Mouse (Mus musculus): ENCODE data around the gene Rnaseh2c. TPM values are rescaled to one million over a fixed set of nuclear protein-coding genes. Genes with fewer than 3 reads are reported as not detected.
A peak's percentile ranks its signal among the peaks of the same experiment; 100 is the strongest.

Rnaseh2c gene
- polyA plus RNA-seq, 1 experiment from 2014 or later = 170 TPM

DNA sequence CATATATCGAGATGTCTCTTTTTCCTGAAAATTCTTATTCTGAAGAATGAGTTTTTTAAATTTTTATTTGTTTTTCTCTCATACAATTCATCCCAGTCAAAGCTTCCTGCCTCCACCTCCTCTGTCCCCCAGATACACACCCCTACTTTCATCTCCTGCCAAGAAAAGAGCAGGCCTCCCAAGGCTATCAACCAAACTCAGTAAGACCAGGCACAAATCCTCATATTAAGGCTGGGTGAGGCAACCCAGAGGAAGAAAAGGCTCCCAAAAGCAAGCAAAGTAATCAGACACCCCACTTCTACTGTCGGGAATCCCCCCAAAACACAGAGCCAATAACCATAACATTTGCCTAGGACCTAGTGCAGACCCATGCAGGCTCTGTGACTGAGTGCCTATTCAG, 19.7 kb upstream of the Rnaseh2c start:
- Histone ChIP-seq H3K4me1 (no peaks in the 10 kb centered on the region), H3K9ac (no peak overlapping the region), H3K4me2 (no peak overlapping the region), H3K9me3 (replicated peaks) (no peaks in the 10 kb centered on the region), H3K27ac (no peak overlapping the region), H3K36me3 (ENCODE audit: poor library complexity, severe bottlenecking) (no peaks in the 10 kb centered on the region), H3K4me3 (no peak overlapping the region), H3K27me3 (no peaks in the 10 kb centered on the region)
- ATAC-seq = no peak
- 80% methylated on average over 2 of the region's 2 CpGs for WGBS

DNA sequence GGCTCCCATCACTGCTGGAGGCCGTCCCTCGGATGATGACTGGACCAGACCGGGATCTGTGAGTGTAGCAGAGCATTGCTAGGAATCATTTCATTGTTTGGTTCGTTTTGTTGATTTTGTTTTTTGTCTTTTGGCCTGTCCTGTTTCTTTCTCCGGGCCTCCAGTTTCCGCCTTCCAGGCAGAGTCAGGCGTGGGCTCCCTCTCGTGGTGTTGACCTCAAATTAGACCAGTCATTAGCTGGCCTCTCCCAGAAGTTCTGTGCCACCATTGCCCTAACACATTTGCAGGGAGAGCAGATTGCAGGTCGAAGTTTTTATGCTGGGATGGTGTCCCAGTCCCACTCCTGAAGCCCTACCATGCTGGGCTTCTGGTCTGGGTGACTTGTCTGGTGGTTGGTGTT, 12.5 kb upstream of the Rnaseh2c start:
- no peak overlapping the region for H3K4me2 ChIP-seq
- whole genome bisulfite sequencing = 85% methylated on average over 9 of the region's 9 CpGs
- H3K4me3 ChIP-seq = no peak overlapping the region
- H3K36me3 ChIP-seq (ENCODE audit: poor library complexity, severe bottlenecking) = no peaks in the 10 kb centered on the region
- H3K4me1 ChIP-seq = no peaks in the 10 kb centered on the region
- ATAC-seq = no peak
- no peaks in the 10 kb centered on the region for H3K9me3 ChIP-seq (replicated peaks)
- H3K27me3 ChIP-seq = no peaks in the 10 kb centered on the region
- 0 out of 2 replicates have a peak overlapping the region, but pooled peaks have one; percentile 13 for H3K9ac ChIP-seq
- no peak overlapping the region for H3K27ac ChIP-seq

DNA sequence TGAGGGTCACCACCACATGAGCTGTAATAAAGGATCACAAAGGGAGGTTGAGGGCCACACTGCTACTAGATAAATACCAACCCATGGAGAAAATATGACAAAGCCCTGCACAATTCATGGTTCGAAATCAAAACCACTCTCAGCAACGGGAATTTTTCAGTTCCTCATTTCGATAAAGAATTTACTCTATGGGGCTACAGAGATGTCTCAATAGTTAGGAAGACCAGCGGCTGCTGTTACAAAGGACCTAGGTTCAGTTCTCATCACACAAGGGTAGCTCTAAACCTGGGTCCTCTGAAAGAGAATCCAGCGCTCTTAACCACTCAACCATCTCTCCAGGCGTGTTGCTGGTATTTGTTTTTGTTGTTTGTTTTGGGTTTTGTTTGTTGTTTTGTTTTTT, 9.8 kb upstream of the Rnaseh2c start:
- H3K4me1 ChIP-seq = no peaks in the 10 kb centered on the region
- H3K4me3 ChIP-seq = no peak overlapping the region
- no peak overlapping the region for H3K27ac ChIP-seq
- no peak overlapping the region for H3K4me2 ChIP-seq
- H3K27me3 ChIP-seq = 0 out of 2 replicates have a peak, but pooled peaks cover 4% of the 10 kb centered on the region
- H3K9me3 ChIP-seq (replicated peaks) = no peaks in the 10 kb centered on the region
- no peak overlapping the region for H3K9ac ChIP-seq
- H3K36me3 ChIP-seq (ENCODE audit: poor library complexity, severe bottlenecking) = no peaks in the 10 kb centered on the region
- no peak for ATAC-seq
- 93% methylated on average over 6 of the region's 6 CpGs for WGBS

DNA sequence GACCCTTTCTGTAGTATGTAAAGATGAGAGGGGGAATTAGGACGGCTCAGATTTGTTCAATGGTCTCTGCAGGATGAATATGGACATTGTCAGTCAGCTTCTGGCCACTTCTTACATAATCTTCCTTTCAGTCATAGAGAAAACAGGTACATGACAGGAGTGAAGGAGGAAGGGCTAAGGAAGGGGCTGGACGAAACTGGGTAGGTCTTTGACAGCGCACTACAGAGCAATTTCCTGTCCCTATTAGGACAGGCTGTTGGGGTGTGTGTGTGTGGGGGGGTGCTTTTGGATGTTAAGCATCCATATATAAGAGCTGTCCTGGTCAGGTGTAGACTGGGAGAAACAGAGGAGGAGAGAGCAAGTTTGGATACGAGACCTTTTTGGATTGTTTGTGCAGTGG, 2.4 kb upstream of the Rnaseh2c start:
- H3K4me2 ChIP-seq = no peak overlapping the region
- no peak for ATAC-seq
- WGBS = 73% methylated on average over 4 of the region's 4 CpGs

DNA sequence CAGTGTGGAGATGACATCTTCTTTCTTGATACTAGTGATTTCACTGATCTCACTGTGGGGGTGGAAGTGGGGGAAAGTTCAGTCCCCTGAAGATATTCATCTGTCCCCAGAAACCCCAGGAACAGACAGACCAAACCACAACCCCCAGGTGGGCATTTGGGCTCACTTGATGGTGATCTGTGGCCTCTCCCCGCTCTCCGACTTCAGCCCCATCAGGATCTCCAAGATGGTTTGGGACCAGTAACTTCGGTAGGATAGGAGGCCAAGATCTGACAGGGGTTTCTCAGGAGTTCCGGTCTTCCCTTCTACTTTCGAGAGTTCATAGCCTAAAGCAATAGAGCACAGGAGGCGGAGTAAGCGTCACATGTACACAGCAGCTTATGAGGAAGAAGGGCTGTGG, 2.0 kb downstream of the Rnaseh2c start:
- Histone ChIP-seq H3K4me3 (no peak overlapping the region), H3K27me3 (no peaks in the 10 kb centered on the region), H3K4me2 (peak overlapping the region; percentile 92; the same call in 1 of the 2 replicates), H3K9ac (no peak overlapping the region), H3K4me1 (peaks cover 30% of the 10 kb centered on the region), H3K27ac (no peak overlapping the region), H3K36me3 (ENCODE audit: poor library complexity, severe bottlenecking) (peaks cover 60% of the 10 kb centered on the region), H3K9me3 (replicated peaks) (no peaks in the 10 kb centered on the region)
- 88% methylated on average over 7 of the region's 7 CpGs for WGBS
- ATAC-seq = no peak

More for the DNA sequence above, 2.4 kb upstream of the Rnaseh2c start:
- Histone ChIP-seq H3K36me3 (ENCODE audit: poor library complexity, severe bottlenecking) (peaks cover 15% of the 10 kb centered on the region), H3K4me1 (peaks cover 19% of the 10 kb centered on the region), H3K27ac (no peak overlapping the region), H3K27me3 (0 out of 2 replicates have a peak, but pooled peaks cover 4% of the 10 kb centered on the region), H3K9ac (no peak overlapping the region), H3K9me3 (replicated peaks) (no peaks in the 10 kb centered on the region), H3K4me3 (no peak overlapping the region)

DNA sequence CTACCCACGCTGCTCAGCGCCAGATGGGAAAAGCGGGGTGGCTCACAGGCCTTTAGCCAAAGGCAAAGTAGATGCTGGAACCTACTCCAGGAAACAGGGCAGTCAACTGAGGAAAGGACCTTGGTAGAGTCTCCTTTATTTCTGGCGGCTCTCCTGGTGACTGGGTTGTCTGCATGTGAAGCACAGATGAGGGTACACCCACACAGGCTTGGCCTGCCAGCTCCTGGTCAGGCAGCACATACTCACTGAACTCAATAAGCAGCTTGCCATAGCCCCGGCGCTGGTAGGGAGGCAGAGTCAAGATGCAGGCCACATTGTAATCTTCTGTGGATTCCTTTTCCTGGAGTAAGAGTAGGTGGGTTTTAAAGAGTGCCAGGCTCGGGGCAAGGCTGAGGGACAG, 3.5 kb downstream of the Rnaseh2c start:
- ATAC-seq = no peak
- no peak overlapping the region for H3K4me3 ChIP-seq
- H3K9me3 ChIP-seq (replicated peaks) = no peaks in the 10 kb centered on the region
- 94% methylated on average over 7 of the region's 7 CpGs for WGBS
- H3K9ac ChIP-seq = no peak overlapping the region
- H3K4me2 ChIP-seq = no peak overlapping the region
- no peaks in the 10 kb centered on the region for H3K27me3 ChIP-seq
- peaks cover 37% of the 10 kb centered on the region for H3K4me1 ChIP-seq
- peaks cover 63% of the 10 kb centered on the region for H3K36me3 ChIP-seq (ENCODE audit: poor library complexity, severe bottlenecking)
- H3K27ac ChIP-seq = no peak overlapping the region

DNA sequence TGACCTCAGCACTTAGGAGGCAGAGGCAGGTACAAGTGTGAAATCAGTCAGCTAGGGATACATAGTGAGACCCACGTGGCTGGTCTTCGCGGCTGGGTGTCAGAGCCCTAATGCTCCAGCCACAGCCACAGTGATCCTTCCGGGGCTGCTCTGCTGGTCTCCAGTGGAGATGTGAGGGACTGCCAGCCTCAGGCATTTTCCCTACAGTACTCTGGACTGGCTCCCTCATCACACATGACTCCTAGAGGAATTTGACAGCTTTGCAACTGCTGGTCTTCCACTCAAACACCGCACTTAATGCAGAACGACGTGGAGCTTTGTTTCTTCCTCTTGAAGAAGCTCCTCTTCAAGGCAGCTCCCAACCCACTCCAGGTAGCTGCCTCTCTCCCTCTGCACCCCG, 4.5 kb downstream of the Rnaseh2c start:
- H3K27ac ChIP-seq = no peak overlapping the region
- H3K36me3 ChIP-seq (ENCODE audit: poor library complexity, severe bottlenecking) = peaks cover 63% of the 10 kb centered on the region
- no peak overlapping the region for H3K4me2 ChIP-seq
- WGBS = 91% methylated on average over 8 of the region's 8 CpGs
- H3K4me3 ChIP-seq = no peak overlapping the region
- peaks cover 45% of the 10 kb centered on the region for H3K4me1 ChIP-seq
- ATAC-seq = no peak
- no peak overlapping the region for H3K9ac ChIP-seq
- no peaks in the 10 kb centered on the region for H3K9me3 ChIP-seq (replicated peaks)
- H3K27me3 ChIP-seq = no peaks in the 10 kb centered on the region

DNA sequence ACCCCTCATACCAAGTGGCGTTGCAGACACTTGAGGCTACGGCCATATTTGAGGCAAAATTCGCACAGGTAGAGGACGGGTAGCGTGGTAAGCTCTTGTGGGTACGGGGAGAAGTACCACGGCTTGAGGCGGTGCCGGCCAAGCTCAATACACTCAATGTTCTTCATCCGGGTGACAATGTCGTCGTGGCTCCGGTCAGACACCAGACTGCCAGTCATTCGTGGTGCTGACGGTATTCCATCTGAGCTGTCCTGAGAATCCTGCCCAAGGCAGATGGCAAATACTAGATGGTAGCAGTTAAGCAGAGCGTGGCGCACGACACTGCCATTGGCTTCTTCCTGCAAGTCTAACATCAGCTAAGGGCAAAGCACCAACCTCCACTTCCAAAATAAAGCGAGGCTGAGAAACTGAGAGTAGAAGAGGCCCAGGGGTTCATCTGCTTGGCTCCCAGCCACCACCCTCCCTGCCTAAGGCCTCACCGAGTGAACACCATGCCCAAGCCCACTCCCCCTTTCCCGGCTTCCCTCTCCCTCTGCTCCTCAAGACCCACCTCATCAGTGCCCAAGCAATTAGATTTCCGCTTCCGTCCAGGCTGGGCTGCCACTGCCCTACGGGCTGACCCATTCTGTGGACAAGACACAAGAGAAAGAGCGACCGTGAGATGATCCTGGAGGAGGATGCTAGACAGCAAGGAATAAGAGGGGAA, 6.2 kb downstream of the Rnaseh2c start:
- no peaks in the 10 kb centered on the region for H3K27me3 ChIP-seq
- no peak overlapping the region for H3K4me3 ChIP-seq
- no peak overlapping the region for H3K4me2 ChIP-seq
- H3K9me3 ChIP-seq (replicated peaks) = no peaks in the 10 kb centered on the region
- peaks cover 40% of the 10 kb centered on the region for H3K4me1 ChIP-seq
- no peak for ATAC-seq
- H3K27ac ChIP-seq = no peak overlapping the region
- H3K9ac ChIP-seq = no peak overlapping the region
- 93% methylated on average over 26 of the region's 26 CpGs for WGBS
- peaks cover 61% of the 10 kb centered on the region for H3K36me3 ChIP-seq (ENCODE audit: poor library complexity, severe bottlenecking)

DNA sequence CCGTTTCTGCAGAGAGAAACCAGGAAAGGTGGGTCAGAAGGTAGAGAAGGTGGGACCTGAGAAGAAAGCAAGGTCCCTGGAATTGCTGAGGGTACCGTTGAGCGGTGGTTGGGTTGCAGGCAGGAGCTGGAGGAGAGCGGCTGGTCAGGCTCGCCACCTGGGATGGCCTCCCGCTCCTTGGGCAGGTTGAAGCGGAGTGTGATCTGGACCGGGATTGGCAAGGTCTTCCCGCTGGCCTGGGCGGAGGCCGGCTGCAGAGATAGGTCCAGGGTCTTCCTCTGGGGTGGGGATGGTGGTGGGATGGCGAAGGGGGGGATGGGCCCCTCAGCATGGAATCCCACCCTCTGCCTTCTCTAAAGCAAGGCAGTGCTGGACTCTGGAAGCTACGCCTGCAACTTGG, 7.0 kb downstream of the Rnaseh2c start:
- WGBS = 94% methylated on average over 13 of the region's 13 CpGs
- Histone ChIP-seq H3K9ac (peak overlapping the region; percentile 75), H3K4me1 (peaks cover 32% of the 10 kb centered on the region), H3K27ac (peak overlapping the region; percentile 98), H3K27me3 (no peaks in the 10 kb centered on the region), H3K9me3 (replicated peaks) (no peaks in the 10 kb centered on the region), H3K36me3 (ENCODE audit: poor library complexity, severe bottlenecking) (peaks cover 53% of the 10 kb centered on the region), H3K4me2 (peak overlapping the region; percentile 67), H3K4me3 (peak overlapping the region; percentile 63)
- ATAC-seq = no peak

DNA sequence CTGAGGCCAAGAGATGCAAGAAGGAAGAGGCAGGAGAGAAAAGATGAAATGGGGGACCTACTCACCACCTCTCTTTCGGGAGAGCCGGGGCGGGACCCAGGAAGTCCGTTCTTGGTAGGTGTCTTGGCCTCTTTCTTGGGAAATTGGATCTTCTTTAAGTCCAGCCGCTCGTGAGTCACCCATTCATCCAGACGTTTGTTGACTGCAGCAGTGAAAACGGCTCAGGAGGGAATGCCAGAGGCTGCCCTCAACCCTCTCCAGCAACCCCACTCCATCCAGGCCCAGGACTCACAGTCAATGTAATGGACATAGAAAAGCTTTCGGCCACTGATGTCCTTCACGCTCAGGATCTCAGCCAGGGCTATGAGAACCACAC, 7.5 kb downstream of the Rnaseh2c start:
- H3K4me1 ChIP-seq = peaks cover 28% of the 10 kb centered on the region
- no peaks in the 10 kb centered on the region for H3K9me3 ChIP-seq (replicated peaks)
- WGBS = 63% methylated on average over 10 of the region's 10 CpGs
- ATAC-seq = no peak
- peaks cover 48% of the 10 kb centered on the region for H3K36me3 ChIP-seq (ENCODE audit: poor library complexity, severe bottlenecking)
- peak overlapping the region; percentile 67 for H3K4me2 ChIP-seq
- H3K9ac ChIP-seq = peak overlapping the region; percentile 75
- peak overlapping the region; percentile 98 for H3K27ac ChIP-seq
- H3K4me3 ChIP-seq = peak overlapping the region; percentile 63
- H3K27me3 ChIP-seq = no peaks in the 10 kb centered on the region

DNA sequence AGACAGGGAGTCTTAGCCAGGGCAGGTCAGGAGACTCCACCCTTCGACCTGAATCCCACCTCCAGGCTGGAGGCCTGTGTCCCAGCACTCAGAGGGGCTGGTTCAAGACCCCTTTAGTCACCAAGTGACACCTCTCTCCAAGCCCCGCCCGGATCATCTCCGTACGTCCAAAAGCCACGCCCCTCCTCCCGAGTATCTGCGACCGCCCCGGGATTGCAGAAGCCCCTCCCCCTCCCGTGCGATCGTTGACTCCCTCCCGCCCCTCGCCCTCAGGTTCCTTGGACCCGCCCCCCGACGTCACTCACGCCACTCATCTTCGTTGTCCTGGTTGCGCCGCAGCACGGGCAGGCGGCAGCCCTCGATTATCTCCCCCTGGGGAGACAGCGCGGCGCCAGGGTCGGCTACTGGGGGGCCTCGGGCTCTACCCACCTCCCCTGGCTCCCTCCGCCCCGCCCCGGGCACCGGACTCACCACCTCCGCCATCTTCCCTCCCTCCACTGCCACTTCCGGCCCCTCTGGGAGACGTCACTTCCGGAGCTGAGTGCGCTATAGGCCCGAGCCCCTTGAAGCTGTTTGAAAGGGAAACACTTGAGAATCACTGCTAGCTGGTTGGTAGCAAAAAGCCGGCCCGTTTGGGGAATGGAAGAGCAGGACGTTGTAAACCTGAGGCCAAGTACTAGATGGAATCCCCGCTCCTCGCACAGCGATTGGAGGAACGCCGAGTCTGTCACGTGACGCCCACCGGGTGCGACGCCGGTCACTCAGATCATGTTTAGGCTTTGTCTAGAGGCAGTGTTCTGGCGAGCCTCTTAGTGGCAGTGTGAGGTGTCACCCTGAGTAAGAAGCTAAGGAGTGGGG, 8.1 kb downstream of the Rnaseh2c start, which contains the start of gene Kat5:
TSS of gene Kat5 (minus strand) at position 691 of the 858 bp plus-strand sequence.
- WGBS = 1% methylated on average over 55 of the region's 55 CpGs

DNA sequence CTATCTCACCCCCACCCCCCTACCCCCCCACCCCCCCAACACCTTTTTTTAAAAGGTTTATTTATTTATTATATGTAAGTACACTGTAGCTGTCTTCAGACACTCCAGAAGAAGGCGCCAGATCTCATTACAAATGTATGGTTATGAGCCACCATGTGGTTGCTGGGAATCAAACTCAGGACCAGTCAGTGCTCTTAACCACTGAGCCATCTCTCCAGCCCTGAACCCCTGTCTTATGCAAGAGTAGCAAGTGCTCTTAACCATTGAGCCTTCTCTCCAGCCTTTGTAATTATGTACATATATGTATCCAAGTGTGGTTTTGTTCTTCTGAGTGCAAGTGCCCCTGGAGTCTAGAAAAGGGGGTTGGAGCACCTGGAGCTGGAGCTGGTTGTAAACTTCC, 10.3 kb downstream of the Rnaseh2c start:
- WGBS = 74% methylated on average over 1 of the region's 1 CpGs
- H3K27me3 ChIP-seq = no peaks in the 10 kb centered on the region
- no peaks in the 10 kb centered on the region for H3K9me3 ChIP-seq (replicated peaks)
- peaks cover 29% of the 10 kb centered on the region for H3K4me1 ChIP-seq
- H3K4me3 ChIP-seq = no peak overlapping the region
- H3K9ac ChIP-seq = no peak overlapping the region
- ATAC-seq = no peak
- no peak overlapping the region for H3K4me2 ChIP-seq
- no peak overlapping the region for H3K27ac ChIP-seq
- peaks cover 20% of the 10 kb centered on the region for H3K36me3 ChIP-seq (ENCODE audit: poor library complexity, severe bottlenecking)

More for the DNA sequence above, 8.1 kb downstream of the Rnaseh2c start, which contains the start of gene Kat5:
- Histone ChIP-seq H3K27me3 (no peaks in the 10 kb centered on the region), H3K36me3 (ENCODE audit: poor library complexity, severe bottlenecking) (peaks cover 42% of the 10 kb centered on the region), H3K27ac (peak within 1 kb of the TSS; percentile 98), H3K9me3 (replicated peaks) (no peaks in the 10 kb centered on the region), H3K9ac (peak within 1 kb of the TSS; percentile 75), H3K4me1 (peaks cover 24% of the 10 kb centered on the region), H3K4me3 (peak within 1 kb of the TSS; percentile 63), H3K4me2 (peak within 1 kb of the TSS; percentile 67)
- peak; percentile 93 for ATAC-seq
